Mouse (Mus musculus) hindbrain, postnatal 0 days (tissue): Measurements from ENCODE around the gene Gm11595. TPM values are rescaled to one million over a fixed set of nuclear protein-coding genes. Genes with fewer than 3 reads are reported as not detected.

ENCODE experiments used
- ATAC-seq: fragments of 200-750 bp; cut with Nextera tagmentation; 2 replicates; pipeline ENCODE4 v1.8.0; 2017; ENCODE audit warnings: mild to moderate bottlenecking, moderate TSS enrichment, moderate library complexity
- DNase-seq: peaks from one replicate; pipeline ENCODE4 v3.0.0-alpha.2; 2015; ENCODE audit warnings: low spot score
- H3K27ac ChIP-seq: fragments of 300-500 bp; sonication (generic); 2 replicates; pipeline ENCODE4 v1.5.1; 2014; ENCODE audit warnings: mild to moderate bottlenecking
- H3K27me3 ChIP-seq: fragments of 300-500 bp; sonication (generic); 2 replicates; pipeline ENCODE4 v1.6.1; 2014; ENCODE audit warnings: low read length, mixed read lengths; ENCODE audit not compliant: insufficient read depth
- H3K36me3 ChIP-seq: fragments of 300-500 bp; sonication (generic); 2 replicates; pipeline ENCODE4 v1.6.1; 2014; ENCODE audit warnings: low read length, mixed read lengths; ENCODE audit not compliant: insufficient read depth
- H3K4me1 ChIP-seq: fragments of 300-500 bp; sonication (generic); 2 replicates; pipeline ENCODE4 v1.6.1; 2014; ENCODE audit warnings: antibody characterized with exemption, low read length, mixed read lengths; ENCODE audit not compliant: insufficient read depth
- H3K4me2 ChIP-seq: fragments of 300-500 bp; sonication (generic); 2 replicates; pipeline ENCODE4 v1.6.1; 2014; ENCODE audit warnings: low read depth, mild to moderate bottlenecking, low read length, moderate library complexity, mixed read lengths
- H3K4me3 ChIP-seq: fragments of 300-500 bp; sonication (generic); 2 replicates; pipeline ENCODE4 v1.5.1; 2014; ENCODE audit warnings: low read length
- H3K9ac ChIP-seq: fragments of 300-500 bp; sonication (generic); replicated peaks from 2 replicates; pipeline ENCODE4 v1.6.1; 2014; ENCODE audit warnings: mild to moderate bottlenecking, low read length, moderate library complexity, mixed read lengths
- H3K9me3 ChIP-seq: fragments of 300-500 bp; sonication (generic); 2 replicates; pipeline ENCODE4 v1.6.1; 2016; ENCODE audit warnings: low read length, mixed read lengths
- CTCF ChIP-seq: IDR thresholded peaks from 2 replicates; pipeline ENCODE4 v1.5.1; 2016; ENCODE audit warnings: antibody characterized with exemption, control low read depth, low read depth
- WGBS: fragments of 180-500 bp; shearing (Covaris S2); extraction: QIAGEN DNeasy Blood & Tissue Kit; methylation state at CpG from one replicate; pipeline ENCODE4 v1.1.7; 2014; 5-methylcytosine and 5-hydroxymethylcytosine counted together
- polyA plus RNA-seq: library from polyadenylated mRNA; unstranded; fragments of >200 nt; fragmentation: Nextera tagmentation; extraction: Ambion mirVana; gene quantifications from 2 replicates; pipeline ENCODE4 v1.2.1, GENCODE M21; 2015
- total RNA-seq: library from RNA; depleted of rRNA; stranded (reverse); fragments of >200 nt; gene quantifications from 2 replicates; pipeline ENCODE4 v1.2.3, GENCODE M21; 2014; rRNA removed

Gm11595 gene
- total and polyA plus RNA-seq, 2 experiments from 2014 or later, result not detected

DNA sequence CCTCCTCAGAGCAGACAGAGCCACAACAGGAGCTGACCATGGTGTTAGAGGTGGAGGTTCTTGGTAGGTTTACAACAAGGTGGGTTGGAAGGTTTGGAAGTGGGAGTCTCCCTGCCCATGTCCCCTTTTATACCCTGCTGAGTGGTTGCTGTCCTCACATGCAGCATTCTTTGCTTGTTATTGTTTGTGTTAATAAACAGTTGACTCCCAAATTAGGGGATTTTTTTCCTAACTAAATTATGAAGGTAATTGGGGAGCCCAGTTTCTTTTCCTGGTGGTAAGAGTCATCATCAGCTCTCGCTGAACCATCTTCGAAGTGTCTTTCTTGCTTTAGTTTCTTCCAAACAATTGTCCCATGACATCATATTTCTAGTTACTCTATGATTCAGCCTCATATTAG is 7.9 kb upstream of the Gm11595 start, which contains the start of gene Krtap4-8:
Gene Krtap4-8 (minus strand): TSS at position 101 of the 400 bp plus-strand sequence.
- Histone ChIP-seq H3K4me1 (no peaks in the 10 kb centered on the region), H3K9ac (no peak within 1 kb of the TSS), H3K27me3 (no peaks in the 10 kb centered on the region), H3K4me3 (no peak within 1 kb of the TSS), H3K27ac (no peak within 1 kb of the TSS), H3K36me3 (no peaks in the 10 kb centered on the region), H3K9me3 (no peaks in the 10 kb centered on the region), H3K4me2 (no peak within 1 kb of the TSS)
- no peak for TF ChIP-seq CTCF
- WGBS, result 94% methylated on average over 2 of the region's 2 CpGs
- no peak for ATAC-seq
- DNase-seq, result no peak

- ATAC-seq (no peak), DNase-seq (no peak)
- no peaks in the 10 kb centered on the region for H3K9me3 ChIP-seq
- no peaks in the 10 kb centered on the region for H3K4me1 ChIP-seq
- no peak overlapping the region for H3K4me3 ChIP-seq
- no peak for TF ChIP-seq CTCF
- H3K36me3 ChIP-seq, result no peaks in the 10 kb centered on the region
- no peaks in the 10 kb centered on the region for H3K27me3 ChIP-seq
- WGBS, result 42% methylated on average over 7 of the region's 7 CpGs
- no peak overlapping the region for H3K27ac ChIP-seq
- no peak overlapping the region for H3K4me2 ChIP-seq
- H3K9ac ChIP-seq, result no peak overlapping the region
Measured at GRCm38 (mm10) chr11:99778401-99778800, 5.7 kb upstream of the Gm11595 start.

GRCm38 (mm10) chr11:99768410-99768809 is 4.3 kb downstream of the Gm11595 start:
- no peak overlapping the region for H3K27ac ChIP-seq
- H3K9ac ChIP-seq, result no peak overlapping the region
- no peaks in the 10 kb centered on the region for H3K36me3 ChIP-seq
- H3K4me1 ChIP-seq, result no peaks in the 10 kb centered on the region
- DNase-seq (no peak), ATAC-seq (no peak)
- TF ChIP-seq CTCF, result no peak
- H3K9me3 ChIP-seq, result no peaks in the 10 kb centered on the region
- 82% methylated on average over 2 of the region's 2 CpGs for WGBS
- no peak overlapping the region for H3K4me2 ChIP-seq
- H3K27me3 ChIP-seq, result no peaks in the 10 kb centered on the region
- no peak overlapping the region for H3K4me3 ChIP-seq

DNA sequence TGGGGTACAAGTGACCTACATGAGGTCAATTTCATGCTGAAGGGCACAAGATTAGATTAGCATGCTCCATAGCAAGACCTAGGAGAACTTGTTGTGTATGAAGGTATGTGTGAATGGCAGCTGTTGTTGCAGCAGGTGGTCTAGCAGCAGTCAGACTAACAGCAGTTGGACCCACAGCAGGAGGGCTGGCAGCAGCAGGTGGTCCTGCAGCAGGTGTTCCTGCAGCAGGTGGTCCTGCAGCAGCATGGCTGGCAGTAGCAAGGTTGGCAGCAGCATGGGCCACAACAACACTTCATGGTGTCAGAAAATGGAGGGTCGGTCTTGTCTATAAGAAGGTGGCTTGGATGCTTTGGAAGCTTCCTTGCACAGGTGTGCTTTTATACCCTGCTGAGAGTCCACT is 13.8 kb downstream of the Gm11595 start:
- 82% methylated on average over 1 of the region's 1 CpGs for WGBS
- H3K36me3 ChIP-seq, result no peaks in the 10 kb centered on the region

GRCm38 (mm10) chr11:99743985-99744384 is 28.7 kb downstream of the Gm11595 start:
- Histone ChIP-seq H3K36me3 (no peaks in the 10 kb centered on the region), H3K27ac (no peak overlapping the region), H3K27me3 (no peaks in the 10 kb centered on the region), H3K9me3 (no peaks in the 10 kb centered on the region), H3K4me3 (no peak overlapping the region), H3K9ac (no peak overlapping the region), H3K4me2 (no peak overlapping the region), H3K4me1 (no peaks in the 10 kb centered on the region)
- 89% methylated on average over 3 of the region's 3 CpGs for WGBS
- no peak for ATAC-seq
- no peak for DNase-seq
- no peak for TF ChIP-seq CTCF

More for the DNA sequence above, 13.8 kb downstream of the Gm11595 start:
- no peak for ATAC-seq
- no peak for TF ChIP-seq CTCF
- H3K4me1 ChIP-seq, result no peaks in the 10 kb centered on the region
- no peak overlapping the region for H3K4me3 ChIP-seq
- DNase-seq, result no peak
- H3K4me2 ChIP-seq, result no peak overlapping the region
- H3K27ac ChIP-seq, result no peak overlapping the region
- no peaks in the 10 kb centered on the region for H3K27me3 ChIP-seq
- H3K9ac ChIP-seq, result no peak overlapping the region
- no peaks in the 10 kb centered on the region for H3K9me3 ChIP-seq

DNA sequence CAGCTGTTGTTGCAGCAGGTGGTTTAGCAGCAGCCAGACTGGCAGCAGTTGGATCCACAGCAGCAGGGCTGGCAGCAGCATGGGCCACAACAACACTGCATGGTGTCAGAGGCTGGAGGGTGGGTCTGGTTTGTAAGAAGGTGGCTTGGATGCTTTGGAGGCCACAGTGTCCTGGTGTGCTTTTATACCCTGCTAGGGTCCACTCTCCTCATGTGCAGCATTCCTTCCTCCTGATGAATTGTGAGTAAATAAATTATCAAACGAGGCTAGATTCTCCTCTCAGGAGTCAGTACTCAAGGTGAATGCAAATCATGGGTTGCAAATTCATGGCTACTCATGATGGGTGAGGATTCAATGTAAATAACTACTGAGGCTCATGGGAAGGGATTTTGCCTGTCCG is 38.5 kb downstream of the Gm11595 start, which contains the start of gene Gm14180:
Gene Gm14180 (minus strand): TSS at position 101 of the 400 bp plus-strand sequence.
- 68% methylated on average over 2 of the region's 2 CpGs for WGBS
- Histone ChIP-seq H3K9ac (no peak within 1 kb of the TSS), H3K9me3 (no peaks in the 10 kb centered on the region), H3K27ac (no peak within 1 kb of the TSS), H3K36me3 (no peaks in the 10 kb centered on the region), H3K4me3 (no peak within 1 kb of the TSS), H3K4me2 (no peak within 1 kb of the TSS), H3K27me3 (no peaks in the 10 kb centered on the region), H3K4me1 (no peaks in the 10 kb centered on the region)
- ATAC-seq (no peak), DNase-seq (no peak)
- no peak for TF ChIP-seq CTCF

DNA sequence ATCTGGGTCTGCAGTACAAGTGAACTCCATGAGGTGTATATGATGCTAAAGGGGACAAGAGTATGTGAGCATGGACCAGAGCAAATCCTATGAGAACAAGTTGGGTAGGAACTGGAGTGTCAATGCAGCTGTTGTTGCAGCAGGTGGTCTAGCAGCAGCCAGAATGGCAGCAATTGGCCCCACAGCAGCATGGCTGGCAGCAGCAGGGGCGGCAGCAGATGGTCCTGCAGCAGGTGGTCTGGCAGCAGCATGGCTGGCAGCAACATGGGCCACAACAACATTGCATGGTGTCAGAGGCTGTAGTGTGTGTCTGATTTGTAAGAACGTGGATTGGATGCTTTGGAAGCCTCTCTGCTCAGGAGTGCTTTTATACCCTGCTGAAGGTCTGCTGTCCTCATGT is 48.7 kb downstream of the Gm11595 start:
- Histone ChIP-seq H3K27me3 (no peaks in the 10 kb centered on the region), H3K36me3 (no peaks in the 10 kb centered on the region), H3K4me2 (no peak overlapping the region), H3K4me1 (no peaks in the 10 kb centered on the region), H3K4me3 (no peak overlapping the region), H3K9me3 (no peaks in the 10 kb centered on the region), H3K9ac (no peak overlapping the region), H3K27ac (no peak overlapping the region)
- no peak for ATAC-seq
- 49% methylated on average over 2 of the region's 2 CpGs for WGBS
- no peak for DNase-seq
- TF ChIP-seq CTCF, result no peak

Other genes with a start within 250 kb of the Gm11595 start
Only the 30 nearest of the 42 such genes appear.
- gene Krtap9-3, start 174.8 kb downstream of the Gm11595 start, total RNA-seq, result not detected in 2 replicates
- gene Krtap9-3, start 174.8 kb downstream of the Gm11595 start, polyA plus RNA-seq, result not detected in 2 replicates
- not detected in 2 replicates for gene Gm11938, start 169.6 kb downstream of the Gm11595 start, total RNA-seq
- not detected in 2 replicates for gene Gm11938, start 169.6 kb downstream of the Gm11595 start, polyA plus RNA-seq
- not detected in 2 replicates for gene Gm11937, start 162.7 kb downstream of the Gm11595 start, total RNA-seq
- not detected in 2 replicates for gene Gm11937, start 162.7 kb downstream of the Gm11595 start, polyA plus RNA-seq
- gene Krtap2-4, start 158.1 kb downstream of the Gm11595 start, total RNA-seq, result 2.8 TPM in 1 of 2 replicates, not detected in the other
- gene Krtap2-4, start 158.1 kb downstream of the Gm11595 start, polyA plus RNA-seq, result not detected in 2 replicates
- not detected in 2 replicates for gene Gm11562, start 152.5 kb downstream of the Gm11595 start, total RNA-seq
- gene Gm11562, start 152.5 kb downstream of the Gm11595 start, polyA plus RNA-seq, result not detected in 2 replicates
- not detected in 2 replicates for gene Krtap4-1, start 144.7 kb downstream of the Gm11595 start, total RNA-seq
- gene Krtap4-1, start 144.7 kb downstream of the Gm11595 start, polyA plus RNA-seq, result not detected in 2 replicates
- gene Krtap4-2, start 137.8 kb downstream of the Gm11595 start, total RNA-seq, result not detected in 2 replicates
- gene Krtap4-2, start 137.8 kb downstream of the Gm11595 start, polyA plus RNA-seq, result not detected in 2 replicates
- not detected in 2 replicates for gene Krtap4-7, start 128.8 kb downstream of the Gm11595 start, total RNA-seq
- not detected in 2 replicates for gene Krtap4-7, start 128.8 kb downstream of the Gm11595 start, polyA plus RNA-seq
- gene Gm11555, start 122.7 kb downstream of the Gm11595 start, total RNA-seq, result not detected in 2 replicates
- gene Gm11555, start 122.7 kb downstream of the Gm11595 start, polyA plus RNA-seq, result not detected in 2 replicates
- gene Gm11563, start 114.0 kb downstream of the Gm11595 start, total RNA-seq, result not detected in 2 replicates
- not detected in 2 replicates for gene Gm11563, start 114.0 kb downstream of the Gm11595 start, polyA plus RNA-seq
- gene Krtap4-6, start 107.0 kb downstream of the Gm11595 start, total RNA-seq, result not detected in 2 replicates
- not detected in 2 replicates for gene Krtap4-6, start 107.0 kb downstream of the Gm11595 start, polyA plus RNA-seq
- gene Gm14190, start 82.2 kb downstream of the Gm11595 start, total RNA-seq, result not detected in 2 replicates
- not detected in 2 replicates for gene Gm14190, start 82.2 kb downstream of the Gm11595 start, polyA plus RNA-seq
- gene Gm14180, start 38.6 kb downstream of the Gm11595 start, total RNA-seq, result not detected in 2 replicates
- gene Gm14180, start 38.6 kb downstream of the Gm11595 start, polyA plus RNA-seq, result not detected in 2 replicates
- not detected in 2 replicates for gene Krtap4-8, start 7.8 kb upstream of the Gm11595 start, total RNA-seq
- gene Krtap4-8, start 7.8 kb upstream of the Gm11595 start, polyA plus RNA-seq, result not detected in 2 replicates
- gene Krtap4-9, start 12.3 kb upstream of the Gm11595 start, total RNA-seq, result not detected in 2 replicates
- gene Krtap4-9, start 12.3 kb upstream of the Gm11595 start, polyA plus RNA-seq, result not detected in 2 replicates
- gene Gm11596, start 20.6 kb upstream of the Gm11595 start, total RNA-seq, result not detected in 2 replicates
- gene Gm11596, start 20.6 kb upstream of the Gm11595 start, polyA plus RNA-seq, result not detected in 2 replicates
- gene Gm11569, start 26.0 kb upstream of the Gm11595 start, total RNA-seq, result not detected in 2 replicates
- gene Gm11569, start 26.0 kb upstream of the Gm11595 start, polyA plus RNA-seq, result not detected in 2 replicates
- not detected in 2 replicates for gene Gm11554, start 31.5 kb upstream of the Gm11595 start, total RNA-seq
- gene Gm11554, start 31.5 kb upstream of the Gm11595 start, polyA plus RNA-seq, result not detected in 2 replicates
- not detected in 2 replicates for gene Krtap4-13, start 37.0 kb upstream of the Gm11595 start, total RNA-seq
- not detected in 2 replicates for gene Krtap4-13, start 37.0 kb upstream of the Gm11595 start, polyA plus RNA-seq
- not detected in 2 replicates for gene Gm11564, start 42.8 kb upstream of the Gm11595 start, total RNA-seq
- gene Gm11564, start 42.8 kb upstream of the Gm11595 start, polyA plus RNA-seq, result not detected in 2 replicates
- gene 2300003K06Rik, start 65.2 kb upstream of the Gm11595 start, total RNA-seq, result not detected in 2 replicates
- not detected in 2 replicates for gene 2300003K06Rik, start 65.2 kb upstream of the Gm11595 start, polyA plus RNA-seq
- gene Krtap4-16, start 78.7 kb upstream of the Gm11595 start, total RNA-seq, result not detected in 2 replicates
- not detected in 2 replicates for gene Krtap4-16, start 78.7 kb upstream of the Gm11595 start, polyA plus RNA-seq
- gene Gm11568, start 85.0 kb upstream of the Gm11595 start, total RNA-seq, result not detected in 2 replicates
- gene Gm11568, start 85.0 kb upstream of the Gm11595 start, polyA plus RNA-seq, result not detected in 2 replicates
- gene Gm11559, start 91.6 kb upstream of the Gm11595 start, total RNA-seq, result not detected in 2 replicates
- gene Gm11559, start 91.6 kb upstream of the Gm11595 start, polyA plus RNA-seq, result not detected in 2 replicates
- not detected in 2 replicates for gene Krtap9-1, start 100.5 kb upstream of the Gm11595 start, total RNA-seq
- not detected in 2 replicates for gene Krtap9-1, start 100.5 kb upstream of the Gm11595 start, polyA plus RNA-seq
- gene Gm11567, start 106.3 kb upstream of the Gm11595 start, total RNA-seq, result not detected in 2 replicates
- not detected in 2 replicates for gene Gm11567, start 106.3 kb upstream of the Gm11595 start, polyA plus RNA-seq
- gene Krtap31-1, start 135.0 kb upstream of the Gm11595 start, total RNA-seq, result not detected in 2 replicates
- gene Krtap31-1, start 135.0 kb upstream of the Gm11595 start, polyA plus RNA-seq, result not detected in 2 replicates
- not detected in 2 replicates for gene Gm11565, start 141.8 kb upstream of the Gm11595 start, total RNA-seq
- gene Gm11565, start 141.8 kb upstream of the Gm11595 start, polyA plus RNA-seq, result not detected in 2 replicates
- gene Krtap31-2, start 163.4 kb upstream of the Gm11595 start, total RNA-seq, result not detected in 2 replicates
- not detected in 2 replicates for gene Krtap31-2, start 163.4 kb upstream of the Gm11595 start, polyA plus RNA-seq
- gene Krtap9-5, start 175.6 kb upstream of the Gm11595 start, total RNA-seq, result not detected in 2 replicates
- gene Krtap9-5, start 175.6 kb upstream of the Gm11595 start, polyA plus RNA-seq, result not detected in 2 replicates